Mouse (Mus musculus) heart, adult 8-10 months (tissue): Measurements from ENCODE around the gene Prkg1. TPM values are rescaled to one million over a fixed set of nuclear protein-coding genes. Genes with fewer than 3 reads are reported as not detected.
"Not testable (repeated sequence)": the region's sequence is repeated elsewhere in the genome, so short reads cannot be mapped to it uniquely, and the experiment has no call there.

Experiments used
- DNase-seq: peaks from one replicate; pipeline ENCODE4 v3.0.0; 2022; ENCODE audit warnings: low spot score
- total RNA-seq, 4 experiments: library from RNA; stranded (reverse); gene quantifications; 2 replicates each; pipeline ENCODE4 v1.2.4; 2022

Gene Prkg1
- total RNA-seq, 4 experiments from 2014 or later: 10.6 to 16.1 (median 12.2) TPM

DNA sequence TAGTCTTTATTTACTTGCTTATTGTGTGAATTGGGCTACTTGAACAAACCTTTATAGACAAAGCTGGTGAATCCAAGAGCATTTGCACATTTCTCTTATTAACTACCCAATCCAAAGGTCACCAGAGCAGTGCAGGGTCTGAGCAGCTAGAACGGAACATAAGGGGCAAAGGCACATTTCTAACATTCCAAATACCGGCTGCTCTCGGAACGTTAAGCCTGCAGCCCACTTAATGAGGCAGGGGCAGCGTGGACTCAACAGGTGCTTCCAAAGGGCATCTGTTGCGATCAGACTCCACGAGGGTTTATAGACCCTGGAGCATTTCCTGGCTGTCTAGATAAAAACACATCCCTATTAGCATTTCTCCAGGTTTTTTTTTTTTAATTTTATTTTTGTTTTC is 1138.8 kb downstream of the Prkg1 start:
- DNase-seq: no peak

DNA sequence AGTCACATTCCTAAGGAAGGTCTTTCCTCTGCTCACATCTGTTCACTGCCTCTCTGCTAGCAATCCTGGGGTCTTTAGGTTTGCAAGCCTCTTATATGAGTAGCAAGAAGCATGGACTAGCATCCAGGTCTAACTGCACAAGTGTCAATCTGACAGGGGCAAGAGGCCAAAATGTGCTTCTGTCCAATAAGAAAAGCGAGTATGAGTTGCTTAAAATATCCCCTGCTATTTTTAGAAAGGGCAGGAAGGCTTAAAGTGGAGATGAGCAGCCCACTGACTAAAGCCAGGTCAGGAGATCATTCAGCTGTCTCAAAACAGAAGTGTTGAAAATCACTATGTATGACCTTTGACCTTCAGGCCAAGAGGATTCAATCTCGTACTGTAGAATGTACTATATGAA is 1139.4 kb downstream of the Prkg1 start:
- peak; percentile 51 for DNase-seq

DNA sequence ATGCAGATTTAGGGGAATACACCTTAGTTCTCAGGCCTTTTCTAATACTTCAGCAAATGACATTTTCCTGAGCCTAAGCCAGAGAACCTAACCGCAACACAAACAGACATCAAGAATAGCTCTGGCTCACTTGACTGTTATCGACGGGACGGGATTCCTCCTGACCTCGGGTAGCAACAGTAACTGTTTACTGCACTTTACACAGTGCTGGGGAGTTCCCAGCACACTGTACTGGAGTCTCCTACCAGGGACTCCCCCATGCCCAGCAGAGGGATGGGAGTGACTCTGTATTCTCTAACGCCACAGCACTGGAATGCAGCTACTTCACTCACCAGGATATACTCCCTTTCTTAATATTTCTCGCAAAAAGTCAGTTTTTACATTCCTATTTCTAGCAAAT is 1141.2 kb downstream of the Prkg1 start:
- peak; percentile 33 for DNase-seq

DNA sequence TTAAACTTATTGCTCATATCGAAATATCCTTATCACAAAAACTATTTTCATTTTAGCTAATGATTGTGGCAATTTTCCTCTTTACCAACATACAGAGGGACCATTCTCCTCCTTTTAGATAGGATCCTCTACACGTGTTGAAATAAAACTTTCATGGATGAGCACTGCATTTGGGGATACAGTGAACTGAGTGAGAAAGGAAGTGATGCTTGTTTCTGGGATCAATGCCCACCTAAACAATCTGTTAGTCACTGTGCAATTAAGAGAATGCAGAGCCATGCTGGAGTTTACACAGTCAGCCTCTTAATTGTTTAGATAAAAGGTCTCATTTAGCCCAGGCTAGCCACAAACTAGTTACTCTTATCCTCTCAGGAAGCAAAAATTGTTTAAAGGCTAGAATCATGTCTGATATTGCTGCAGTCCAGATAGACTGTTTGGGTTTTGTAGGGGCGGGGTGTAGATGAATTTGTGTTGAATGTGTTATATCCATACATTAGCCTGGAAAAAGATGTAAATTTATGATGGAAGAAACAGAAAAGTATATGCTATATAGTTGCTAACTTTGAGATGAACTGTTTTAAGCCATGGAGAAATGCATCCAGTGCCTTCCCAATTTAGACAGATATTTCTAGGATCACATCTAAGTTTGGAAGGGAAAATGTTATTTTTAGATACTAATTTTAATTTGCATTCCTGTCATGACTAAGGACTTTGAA is 1151.5 kb downstream of the Prkg1 start:
- no peak for DNase-seq

DNA sequence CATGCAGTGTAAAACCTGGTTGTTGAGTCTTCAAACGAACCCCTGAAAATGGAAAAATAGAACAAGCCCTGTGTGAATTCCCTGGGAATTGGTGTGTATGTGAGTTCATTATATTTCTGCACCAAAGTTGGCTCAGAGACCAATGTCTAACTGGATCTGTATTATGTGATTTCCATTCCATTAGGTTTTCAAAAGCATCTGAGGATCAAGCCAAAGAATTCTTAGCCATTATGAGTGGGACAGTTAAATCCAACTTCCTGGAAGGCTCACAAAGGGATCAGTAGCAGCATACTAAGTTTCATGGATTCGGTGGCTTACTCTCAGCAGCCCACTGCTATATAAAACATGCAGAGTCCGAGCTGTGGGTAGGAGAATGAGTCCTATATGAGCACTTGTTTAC is 1178.5 kb downstream of the Prkg1 start:
- no peak for DNase-seq

DNA sequence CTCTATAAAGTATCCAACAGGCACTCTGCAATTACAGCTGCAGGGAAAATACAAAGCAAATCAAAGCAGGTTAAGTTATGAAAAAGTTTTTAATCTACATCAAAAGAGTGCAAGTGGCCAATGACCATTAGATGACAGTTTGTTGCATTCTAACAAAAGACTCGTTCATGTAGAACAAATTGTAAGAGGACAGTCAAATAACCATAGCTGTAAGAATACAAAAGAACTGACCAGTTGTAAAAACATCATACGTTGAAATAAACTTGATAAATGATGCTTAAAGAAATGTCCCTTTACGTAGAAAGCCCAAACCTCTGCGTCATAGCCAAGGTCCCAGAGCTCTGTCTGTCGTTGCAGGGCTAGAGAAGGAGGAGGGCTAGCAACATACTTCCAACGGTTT is 1200.3 kb downstream of the Prkg1 start:
- no peak for DNase-seq

DNA sequence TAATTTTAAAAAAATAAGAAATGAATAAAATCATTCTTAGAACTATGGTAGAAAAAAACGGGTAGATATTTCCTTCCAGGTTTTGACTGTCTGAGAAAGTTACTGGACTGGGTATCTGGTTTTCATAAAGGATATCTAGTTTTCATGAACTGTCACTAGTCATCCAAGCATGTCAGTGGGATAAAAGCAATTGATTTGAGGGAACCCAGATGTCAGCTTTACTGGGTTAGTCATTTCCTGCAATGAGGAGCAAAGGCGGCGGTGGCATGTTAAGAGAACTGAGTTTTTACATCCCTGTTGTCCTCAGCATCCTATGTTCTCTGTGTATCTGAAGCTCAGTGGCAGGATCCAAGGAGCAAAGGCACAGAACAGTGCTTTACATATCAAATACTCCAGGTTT is 1201.0 kb downstream of the Prkg1 start:
- no peak for DNase-seq

DNA sequence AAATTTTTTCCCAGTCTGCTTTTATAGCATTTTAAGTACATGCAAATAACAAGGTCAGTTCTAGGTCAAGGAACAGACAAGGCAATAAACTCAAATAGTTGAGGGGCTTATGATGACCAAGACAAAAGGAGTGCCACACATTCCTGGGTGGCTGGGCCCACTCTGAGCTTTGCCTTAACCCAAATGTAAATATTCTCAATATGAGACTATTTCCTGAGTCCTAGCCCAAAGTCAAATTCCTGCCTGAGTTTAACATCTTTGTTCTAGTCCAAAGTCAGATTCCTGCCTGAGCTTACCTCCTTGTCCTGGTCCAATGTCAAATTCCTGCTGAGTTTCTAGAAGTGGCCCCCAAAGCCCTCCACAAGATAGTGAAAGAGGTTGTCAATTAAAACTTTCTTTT is 1206.8 kb downstream of the Prkg1 start:
- DNase-seq: no peak

DNA sequence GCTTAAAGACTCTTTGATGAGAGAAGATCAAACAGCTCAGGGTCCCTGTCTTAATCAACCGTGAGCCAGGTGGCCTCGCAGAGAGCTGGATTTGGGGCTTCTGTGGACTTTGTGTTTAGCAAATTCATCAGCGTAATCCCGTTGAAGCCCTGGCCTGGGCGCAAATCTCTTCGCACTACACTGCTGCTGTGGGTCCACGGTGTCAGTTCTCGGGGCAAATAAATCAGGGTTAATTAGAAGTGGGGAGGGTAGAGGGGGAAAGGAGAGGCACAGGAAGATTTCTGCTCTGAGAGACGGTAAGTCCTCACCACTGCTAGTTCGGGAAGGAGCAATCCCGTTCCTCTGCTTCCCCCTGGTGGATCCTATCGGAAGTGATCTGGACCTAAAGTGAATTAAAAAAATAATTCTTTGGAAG is 1210.4 kb downstream of the Prkg1 start:
- peak; percentile 47 for DNase-seq

DNA sequence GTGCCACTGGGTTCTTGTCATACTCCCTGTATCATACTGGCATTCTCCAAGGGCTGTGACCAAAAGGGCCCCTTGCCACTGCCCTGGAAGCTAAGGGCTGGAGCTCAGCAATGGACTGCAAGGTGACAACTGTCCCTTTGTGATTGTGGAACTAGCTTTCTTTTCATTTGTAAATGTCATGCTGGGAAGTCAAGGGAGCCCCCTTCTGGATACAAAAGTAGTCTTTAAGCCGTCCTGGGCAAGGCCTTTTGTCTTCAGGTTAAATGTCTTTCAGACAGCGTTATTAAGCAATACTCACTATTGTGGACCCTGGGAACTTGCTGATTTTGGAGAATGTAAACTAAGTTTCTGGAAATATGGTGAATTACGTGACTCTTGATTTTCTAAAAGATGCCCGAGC is 1211.1 kb downstream of the Prkg1 start:
- DNase-seq: no peak

DNA sequence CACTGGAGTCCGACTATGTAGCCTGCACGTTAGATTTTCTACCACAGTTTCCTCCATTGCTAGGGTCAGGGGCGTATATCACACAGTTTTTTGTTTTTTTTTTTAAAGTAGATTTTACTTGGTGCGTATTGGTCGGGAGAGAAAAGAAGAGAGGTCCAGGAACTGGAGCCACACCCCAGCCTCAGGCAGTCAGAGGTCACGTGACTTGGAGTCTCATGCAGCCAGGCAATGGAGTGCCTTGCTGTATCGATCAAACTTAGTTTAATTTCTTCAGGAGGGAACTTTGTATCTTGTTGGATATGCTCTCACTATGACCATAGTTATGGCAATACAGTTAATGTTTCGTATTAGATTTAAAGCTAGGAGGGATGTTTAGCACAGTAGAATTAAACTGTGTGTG is 1212.6 kb downstream of the Prkg1 start:
- DNase-seq: no peak

DNA sequence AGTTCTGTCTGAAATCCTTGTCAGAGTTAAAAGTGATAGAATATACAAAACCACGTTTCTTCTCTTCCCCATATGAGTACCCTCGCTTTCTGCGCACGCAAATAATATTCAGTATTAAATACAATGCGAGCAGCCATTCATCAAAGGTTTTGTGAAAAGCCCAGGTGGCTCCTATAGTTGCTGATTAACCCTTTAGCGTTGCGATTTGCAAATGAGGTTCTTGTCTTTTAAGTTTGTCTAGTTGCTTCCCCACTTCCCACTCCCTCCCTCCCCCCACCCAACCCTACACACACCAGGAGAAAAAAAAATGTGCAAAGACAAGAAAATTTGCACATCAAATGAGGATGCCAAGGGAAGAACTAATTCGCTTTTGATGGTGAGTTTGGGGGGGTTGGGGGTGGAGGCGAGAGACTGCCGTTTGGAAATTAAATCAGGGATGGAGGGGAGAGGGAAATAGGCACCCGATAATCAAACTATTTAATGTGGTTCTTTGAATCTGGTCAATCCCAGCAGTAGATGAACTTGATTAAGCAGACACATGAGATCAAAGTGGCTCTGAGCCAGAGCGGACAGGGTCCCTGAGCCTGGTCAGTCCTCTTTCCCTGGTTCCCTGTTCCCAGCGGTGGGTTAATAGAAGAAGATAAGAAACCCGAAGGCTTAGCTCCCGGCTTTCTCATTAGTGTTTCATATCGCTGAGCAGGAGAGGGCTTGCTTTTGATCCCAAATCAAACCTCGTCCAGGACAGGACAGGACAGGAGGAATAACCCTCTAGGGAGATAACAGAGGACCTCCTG is 1214.8 kb downstream of the Prkg1 start:
- DNase-seq: no peak

DNA sequence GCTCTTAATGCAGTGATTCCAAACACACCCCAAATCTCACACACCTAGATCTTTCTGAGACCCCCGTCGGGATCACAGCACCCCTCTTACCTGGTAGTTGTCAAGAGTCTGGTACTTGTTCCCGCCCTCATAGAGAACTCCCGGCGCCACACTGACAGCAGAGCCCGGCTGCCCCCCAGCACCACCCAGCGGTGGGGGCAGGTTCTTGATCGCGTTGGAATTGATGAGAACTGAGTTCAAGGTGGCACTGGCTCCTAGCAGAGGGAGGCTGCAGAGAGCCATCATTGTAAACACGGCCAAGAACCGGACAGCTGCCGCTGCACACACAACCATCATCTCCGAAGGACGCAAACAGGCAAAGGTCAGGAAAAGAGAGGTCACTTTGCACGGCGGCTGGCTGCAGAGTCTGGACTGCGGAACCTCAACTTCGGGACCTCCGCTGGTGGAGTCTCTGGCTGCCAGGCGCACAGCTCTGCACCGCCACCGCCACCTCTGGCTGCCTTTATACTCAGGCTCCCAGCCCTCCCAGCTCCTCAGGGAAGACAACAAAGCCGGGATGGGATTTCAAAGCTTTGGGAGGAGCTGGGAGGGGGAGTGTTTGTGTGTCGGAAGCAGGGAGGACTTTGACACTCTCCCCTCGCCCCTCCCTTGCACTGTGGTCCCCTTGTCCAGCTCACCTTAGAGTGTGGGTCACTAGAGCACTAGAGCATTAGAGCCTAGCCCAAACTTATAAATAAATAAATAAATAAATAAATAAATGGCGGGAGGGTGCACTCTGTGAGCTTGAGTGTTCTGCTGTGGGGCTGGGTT is 1215.6 kb downstream of the Prkg1 start, which contains the start of gene Dkk1:
Dkk1 (minus strand) TSS at position 622 of the 810 bp plus-strand sequence.
- DNase-seq: no peak

DNA sequence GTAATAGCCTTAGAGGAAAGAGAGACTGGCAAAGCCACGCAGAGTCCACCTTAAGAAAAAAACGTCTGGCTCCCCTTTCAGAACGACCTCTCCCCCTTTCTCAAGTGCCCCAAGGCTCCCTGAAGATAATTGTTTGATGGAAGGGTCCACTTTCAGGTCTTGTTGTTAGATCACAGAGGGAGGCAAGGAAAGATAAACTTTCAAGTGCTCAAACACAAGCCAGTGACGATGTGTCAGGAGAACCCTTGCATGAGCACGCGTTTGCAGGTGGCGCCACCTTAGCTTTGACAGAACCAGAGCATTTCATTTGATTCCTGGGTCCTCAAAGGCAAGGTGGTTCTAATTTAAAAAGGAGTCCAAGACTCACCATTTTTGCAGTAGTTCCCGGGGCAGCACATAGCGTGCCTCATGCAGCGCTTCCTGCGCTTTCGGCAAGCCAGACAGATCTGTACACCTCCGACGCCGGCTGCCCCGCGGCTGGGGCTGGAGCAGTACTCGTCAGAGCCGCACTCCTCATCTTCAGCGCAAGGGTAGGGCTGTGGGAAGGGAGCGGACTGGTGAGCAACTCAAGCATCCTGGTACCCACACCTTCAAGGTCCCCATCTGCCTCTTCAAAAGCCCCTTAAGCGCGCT is 1216.3 kb downstream of the Prkg1 start:
- DNase-seq: no peak

DNA sequence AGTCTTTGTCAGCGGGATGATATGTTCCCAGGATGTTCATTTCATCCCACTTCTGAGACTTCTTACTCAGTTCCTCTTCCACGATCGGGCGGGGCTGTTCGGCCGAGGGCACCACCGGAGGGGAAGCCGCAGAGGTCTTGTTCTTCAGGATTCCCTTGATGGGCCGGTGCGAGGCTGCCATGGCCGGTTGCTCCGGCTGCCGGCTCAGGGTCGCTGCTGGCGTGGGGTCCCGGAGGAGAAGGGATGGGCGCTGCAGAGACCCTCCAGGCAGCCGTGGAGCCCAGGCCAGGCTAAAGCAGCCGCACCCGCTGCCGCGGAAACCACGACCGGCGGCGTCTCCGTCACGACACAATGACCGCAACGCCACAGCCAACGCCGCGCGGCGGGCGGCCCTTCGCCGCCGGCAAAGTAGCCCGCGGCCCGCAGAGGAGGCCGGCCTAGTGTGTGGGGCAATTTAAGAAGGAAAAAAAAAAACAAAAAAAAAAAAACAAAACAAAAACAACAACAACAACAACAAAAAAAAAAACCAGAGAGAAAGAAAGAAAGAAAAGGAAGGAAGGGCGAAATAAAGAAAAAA is 1225.4 kb downstream of the Prkg1 start:
- not testable (repeated sequence) for DNase-seq

DNA sequence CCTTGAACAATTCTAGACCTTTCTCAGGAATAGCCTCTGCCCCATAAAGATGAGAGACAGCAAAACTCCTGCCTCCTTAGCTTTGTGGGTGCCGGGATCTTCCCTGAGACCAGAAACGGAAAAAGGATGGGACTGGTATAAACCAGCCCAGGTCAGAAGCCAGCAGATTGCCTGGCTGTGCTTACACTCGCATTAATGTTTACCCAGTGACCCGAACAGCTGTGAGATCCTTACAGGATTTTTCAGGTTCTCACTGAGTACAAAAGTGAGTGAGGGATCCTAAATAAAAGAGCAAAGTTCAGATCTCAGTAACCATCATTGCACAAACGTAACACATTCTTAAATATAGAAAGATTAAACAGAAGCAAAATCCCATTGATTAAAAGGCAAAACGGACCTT is 1248.1 kb downstream of the Prkg1 start:
- DNase-seq: no peak

Other genes with a start within 250 kb of the Prkg1 start
- not detected for gene A1cf, start 103.7 kb upstream of the Prkg1 start, total RNA-seq